Mouse (Mus musculus): Measurements from ENCODE around the gene Gm29276. TPM values are rescaled to one million over a fixed set of nuclear protein-coding genes. Genes with fewer than 3 reads are reported as not detected.
"Not testable (repeated sequence)": the region's sequence is repeated elsewhere in the genome, so short reads cannot be mapped to it uniquely, and the experiment has no call there.

The Gm29276 gene
- not detected in 2 replicates for polyA plus RNA-seq (2015; fragmentation: Nextera tagmentation; extraction: Ambion mirVana)

- not testable (repeated sequence) for H3K27ac ChIP-seq (ENCODE audit: low read depth, low read length); H3K36me3 ChIP-seq (ENCODE audit: control insufficient read depth, insufficient read depth, low read length); H3K27me3 ChIP-seq (replicated peaks; ENCODE audit: control insufficient read depth, insufficient read depth, low read length); H3K4me2 ChIP-seq (ENCODE audit: low read length); H3K9me3 ChIP-seq (ENCODE audit: control insufficient read depth, low read length); H3K9ac ChIP-seq (ENCODE audit: low read depth, low read length); ATAC-seq; H3K4me3 ChIP-seq (ENCODE audit: low read length); H3K4me1 ChIP-seq (ENCODE audit: control insufficient read depth, insufficient read depth, low read depth, low read length)
- WGBS, result no CpG with 5 or more reads among the region's 7 CpGs
These were observed at the start of gene Gm29276 for GRCm38 (mm10) chrY:42582150-42582549. Gm29276 (minus strand) TSS chrY:42582250.

Data from hindbrain, embryonic 16.5 days (tissue).